Mouse (Mus musculus): ENCODE measurements around the gene Gpr160.
"Not testable (repeated sequence)": the region's sequence is repeated elsewhere in the genome, so short reads cannot be mapped to it uniquely, and the experiment has no call there.

The Gpr160 gene

GRCm38 (mm10) chr3:30855604-30856458 lies at the start of gene Gpr160:
Gene Gpr160, plus strand, starts transcription at chr3:30855950.
- peak; percentile 82 to 83 for DNase-seq (ENCODE audit: low spot score in 2 of 2)

DNA sequence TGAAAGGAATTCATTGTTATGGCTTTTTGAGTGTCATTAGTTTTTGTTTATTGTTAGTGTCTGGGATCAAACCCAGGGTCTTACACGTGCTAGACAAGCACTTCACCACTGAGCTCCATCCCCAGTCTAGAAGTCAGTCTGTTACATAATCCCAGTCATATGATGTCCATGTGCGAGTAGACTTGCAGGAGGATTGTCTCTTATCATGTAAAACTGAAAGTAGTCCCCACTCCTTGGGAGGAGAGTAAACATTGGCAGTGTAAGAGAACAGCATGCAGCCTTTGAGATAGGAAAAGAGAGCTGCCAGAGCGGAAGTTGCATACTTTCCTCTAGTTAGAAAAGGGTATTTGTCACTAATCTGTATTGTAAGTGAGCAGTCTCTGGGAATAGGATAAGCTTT lies 42.9 kb upstream of the Gpr160 start:
- no peak for DNase-seq (ENCODE audit: low spot score in 2 of 2)

DNA sequence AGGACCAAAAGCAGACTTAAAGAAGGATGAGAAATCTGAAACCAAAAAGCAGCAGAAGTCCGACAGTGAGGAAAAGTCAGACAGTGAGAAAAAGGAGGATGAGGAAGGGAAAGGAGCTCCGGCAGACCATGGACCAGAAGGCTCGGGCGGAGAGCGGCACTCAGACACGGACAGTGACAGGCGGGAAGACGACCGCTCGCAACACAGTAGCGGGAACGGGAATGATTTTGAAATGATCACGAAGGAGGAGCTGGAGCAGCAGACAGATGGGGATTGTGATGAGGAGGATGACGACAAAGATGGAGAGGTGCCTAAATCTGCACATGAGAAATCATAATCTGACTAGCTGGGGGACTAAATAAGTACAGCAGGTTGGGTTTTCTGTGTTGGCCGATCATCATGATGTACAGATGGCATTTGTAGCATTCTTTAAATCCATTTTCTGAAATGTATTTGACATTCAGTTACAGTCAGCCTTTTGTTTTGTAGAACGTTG lies 37.1 kb upstream of the Gpr160 start:
- DNase-seq (ENCODE audit: low spot score in 2 of 2) = no peak

DNA sequence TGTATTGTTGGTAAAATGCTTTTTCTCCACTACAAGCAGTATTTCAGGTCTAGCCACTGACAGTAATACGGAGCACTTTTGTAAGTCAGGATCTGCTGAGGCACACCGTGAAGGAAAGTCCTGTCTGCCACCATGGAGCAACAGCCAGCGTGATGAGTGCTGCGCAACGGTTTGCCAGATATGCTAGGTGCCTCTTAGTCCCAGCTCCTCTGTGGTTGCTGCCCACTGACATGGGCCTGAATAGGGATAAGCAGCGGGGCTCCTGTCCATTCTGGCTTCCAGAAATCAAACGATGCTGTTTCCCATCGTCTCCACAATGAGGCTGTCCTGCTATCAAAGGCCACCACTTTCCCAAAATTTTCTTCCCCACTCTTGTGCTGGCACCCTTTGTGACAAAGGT lies 33.6 kb upstream of the Gpr160 start:
- no peak for DNase-seq (ENCODE audit: low spot score in 2 of 2)

GRCm38 (mm10) chr3:30826069-30826468 lies 29.7 kb upstream of the Gpr160 start:
- DNase-seq (ENCODE audit: low spot score in 2 of 2) = no peak

DNA sequence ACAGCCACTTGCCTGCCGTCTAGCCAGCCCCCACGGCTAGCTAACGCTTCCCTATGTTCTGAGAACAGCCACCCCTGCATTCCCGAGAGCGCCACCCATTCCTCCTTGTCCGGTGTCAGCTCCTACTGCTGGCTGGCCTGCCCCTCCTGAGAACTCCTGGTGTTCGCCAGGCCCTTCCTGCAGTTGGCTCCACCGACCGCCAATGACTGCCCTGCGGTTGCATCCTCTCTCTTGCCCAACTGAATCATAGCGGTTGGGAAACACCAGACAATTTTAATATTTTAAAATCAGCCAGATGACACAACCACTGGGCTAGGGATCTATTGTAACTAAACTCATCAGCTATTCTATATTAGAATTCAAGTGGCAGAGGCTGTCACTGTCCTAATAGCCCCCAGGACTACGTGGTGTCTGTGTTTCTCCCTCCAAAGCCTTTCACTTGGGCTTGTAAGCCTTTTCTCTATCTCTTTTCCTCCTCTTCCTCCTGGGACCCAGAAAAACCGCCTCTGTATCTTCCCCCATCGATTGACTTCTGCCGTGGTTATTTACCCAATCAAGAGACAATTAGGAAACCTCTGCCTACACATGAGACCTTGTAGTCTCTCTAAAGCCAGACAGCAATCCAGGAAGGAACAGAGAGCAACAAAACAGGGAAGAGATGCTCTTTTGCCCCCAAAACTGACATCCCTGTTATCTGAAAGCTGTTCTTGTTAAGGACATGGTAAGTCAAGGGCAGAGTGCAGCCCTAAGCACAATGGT lies 23.7 kb upstream of the Gpr160 start:
- no peak for DNase-seq (ENCODE audit: low spot score in 2 of 2)

GRCm38 (mm10) chr3:30833254-30833653 lies 22.5 kb upstream of the Gpr160 start:
- DNase-seq (ENCODE audit: low spot score in 2 of 2) = no peak

- no peak for DNase-seq (ENCODE audit: low spot score in 2 of 2)
Observed at GRCm38 (mm10) chr3:30845755-30846154, 10.0 kb upstream of the Gpr160 start.

GRCm38 (mm10) chr3:30847413-30847812 lies 8.3 kb upstream of the Gpr160 start:
- DNase-seq (ENCODE audit: low spot score in 2 of 2) = no peak

- no peak for DNase-seq (ENCODE audit: low spot score in 2 of 2)
Observed at GRCm38 (mm10) chr3:30851422-30851821, 4.3 kb upstream of the Gpr160 start.

GRCm38 (mm10) chr3:30853596-30853995 lies 2.2 kb upstream of the Gpr160 start:
- no peak for DNase-seq (ENCODE audit: low spot score in 2 of 2)

DNA sequence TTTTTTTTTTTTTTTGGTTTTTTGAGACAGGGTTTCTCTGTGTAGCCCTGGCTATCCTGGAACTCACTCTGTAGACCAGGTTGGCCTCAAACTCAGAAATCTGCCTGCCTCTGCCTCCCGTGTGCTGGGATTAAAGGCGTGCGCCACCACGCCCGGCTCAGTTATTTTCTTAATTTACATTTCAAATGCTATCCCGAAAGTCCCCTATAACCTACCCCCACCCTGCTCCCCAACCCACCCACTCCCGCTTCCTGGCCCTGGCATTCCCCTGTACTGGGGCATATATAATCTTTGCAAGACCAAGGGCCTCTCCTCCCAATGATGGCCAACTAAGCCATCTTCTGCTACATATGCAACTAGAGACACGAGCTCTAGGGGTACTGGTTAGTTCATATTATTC lies 3.8 kb downstream of the Gpr160 start:
- DNase-seq (ENCODE audit: low spot score in 2 of 2) = not testable (repeated sequence)

- no peak for DNase-seq (ENCODE audit: low spot score in 2 of 2)
Observed at GRCm38 (mm10) chr3:30860705-30861104, 5.0 kb downstream of the Gpr160 start.

- peak; percentile 41 to 68 for DNase-seq (ENCODE audit: low spot score in 2 of 2)
Observed at GRCm38 (mm10) chr3:30863712-30864435, 8.1 kb downstream of the Gpr160 start.

DNA sequence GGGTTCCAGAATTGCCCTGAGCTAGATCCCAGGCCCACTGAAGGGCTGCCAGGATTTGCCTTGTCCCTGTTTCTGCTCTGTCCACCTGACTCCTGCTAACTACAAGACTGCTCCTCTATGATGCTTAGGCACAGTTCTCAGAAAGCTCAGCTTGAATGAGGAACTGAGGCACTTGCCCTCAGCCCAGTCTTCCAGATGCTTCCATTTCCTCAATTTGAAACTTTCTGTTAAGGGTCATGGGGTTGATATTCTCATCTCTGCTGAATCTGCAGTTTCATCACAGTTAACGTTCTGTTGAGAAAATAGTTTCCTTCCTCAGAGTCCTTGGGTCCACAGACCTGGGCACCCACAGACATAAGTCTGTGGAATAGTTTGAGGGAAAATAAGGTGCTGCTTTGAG lies 8.9 kb downstream of the Gpr160 start:
- DNase-seq (ENCODE audit: low spot score in 2 of 2) = no peak

- no peak for DNase-seq (ENCODE audit: low spot score in 2 of 2)
Observed at GRCm38 (mm10) chr3:30868176-30868575, 12.4 kb downstream of the Gpr160 start.

GRCm38 (mm10) chr3:30868625-30869024 lies 12.9 kb downstream of the Gpr160 start:
- no peak for DNase-seq (ENCODE audit: low spot score in 2 of 2)

GRCm38 (mm10) chr3:30869995-30870394 lies 14.2 kb downstream of the Gpr160 start:
- DNase-seq (ENCODE audit: low spot score in 2 of 2) = no peak

DNA sequence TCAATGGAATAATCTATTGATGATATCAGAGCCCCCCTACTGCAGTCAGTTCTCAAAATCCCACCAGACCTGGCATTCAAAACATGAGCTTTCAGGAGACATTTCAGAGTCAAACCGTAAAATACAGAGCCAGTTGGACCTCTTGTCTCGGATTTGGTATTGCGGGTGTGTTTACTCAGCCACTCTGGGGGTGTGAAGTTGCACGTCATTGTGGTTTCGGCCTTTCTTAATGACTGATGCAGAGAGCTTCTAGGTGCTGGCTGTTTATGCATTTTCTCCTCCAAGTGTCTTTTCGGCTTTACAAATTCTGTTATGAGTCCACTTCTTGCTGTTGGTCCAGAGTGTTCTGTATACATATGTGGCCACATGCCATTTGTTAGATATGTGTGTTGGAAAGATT lies 21.0 kb downstream of the Gpr160 start:
- peak; percentile 73 to 89 for DNase-seq (ENCODE audit: low spot score in 2 of 2)

- no peak for DNase-seq (ENCODE audit: low spot score in 2 of 2)
Observed at GRCm38 (mm10) chr3:30887449-30887848, 31.7 kb downstream of the Gpr160 start.

- DNase-seq (ENCODE audit: low spot score in 2 of 2) = no peak
Observed at GRCm38 (mm10) chr3:30889014-30889413, 33.3 kb downstream of the Gpr160 start.

DNA sequence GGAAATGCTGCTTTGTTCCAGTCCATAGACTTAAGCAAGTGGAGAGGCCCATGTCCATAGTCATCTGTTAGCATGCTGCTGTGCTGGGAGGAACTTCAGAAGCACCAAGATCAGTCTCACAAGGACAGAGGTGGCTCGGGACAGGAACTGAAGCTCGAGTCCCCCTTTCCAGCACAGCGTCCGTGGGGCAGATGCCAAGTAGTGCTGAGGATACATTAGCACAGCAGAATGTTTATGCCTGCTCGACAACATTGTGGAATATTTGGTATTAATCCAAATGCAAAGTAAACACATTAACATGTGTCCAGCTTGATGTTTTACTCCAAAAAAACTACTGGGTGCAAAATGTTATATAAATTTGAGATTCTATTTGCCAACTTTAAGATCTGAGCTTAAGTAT lies 41.0 kb downstream of the Gpr160 start:
- no peak for DNase-seq (ENCODE audit: low spot score in 2 of 2)
